Mouse (Mus musculus) adrenal gland, postnatal 4 days (tissue): ENCODE data around the gene Adam11. TPM values are rescaled to one million over a fixed set of nuclear protein-coding genes. Genes with fewer than 3 reads are reported as not detected.

Experiments used
- DNase-seq, 2 experiments: peaks; one replicate each; pipeline ENCODE4 v3.0.0; 2021 to 2022; ENCODE audit warnings: low spot score in 2 of 2, mixed read lengths in 2 of 2
- total RNA-seq, 2 experiments: library from RNA; stranded (reverse); gene quantifications; 2 replicates each; pipeline ENCODE4 v1.2.3; 2021

Gene Adam11
- total RNA-seq, 2 experiments from 2014 or later = 17.4 to 17.6 TPM

DNA sequence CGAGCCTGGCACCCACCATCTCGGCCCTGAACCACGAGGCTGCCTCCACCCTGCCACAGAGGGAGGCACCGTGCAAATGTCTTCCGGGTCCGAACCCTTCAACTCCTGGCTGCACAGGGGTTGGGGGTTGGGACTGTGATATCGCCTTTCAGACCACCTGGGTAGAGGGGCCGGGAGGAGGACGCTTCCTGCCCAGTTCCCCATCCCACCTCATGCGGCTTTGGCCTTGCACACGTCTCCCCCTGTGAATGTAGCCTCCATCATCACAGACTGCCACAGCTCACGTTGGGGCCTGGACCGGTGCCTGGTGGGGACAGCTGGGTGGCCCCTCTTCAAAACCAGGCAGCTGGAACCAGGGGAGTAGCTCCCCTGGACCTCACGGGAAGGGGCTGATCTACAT lies 16.9 kb downstream of the Adam11 start:
- no peak for DNase-seq

DNA sequence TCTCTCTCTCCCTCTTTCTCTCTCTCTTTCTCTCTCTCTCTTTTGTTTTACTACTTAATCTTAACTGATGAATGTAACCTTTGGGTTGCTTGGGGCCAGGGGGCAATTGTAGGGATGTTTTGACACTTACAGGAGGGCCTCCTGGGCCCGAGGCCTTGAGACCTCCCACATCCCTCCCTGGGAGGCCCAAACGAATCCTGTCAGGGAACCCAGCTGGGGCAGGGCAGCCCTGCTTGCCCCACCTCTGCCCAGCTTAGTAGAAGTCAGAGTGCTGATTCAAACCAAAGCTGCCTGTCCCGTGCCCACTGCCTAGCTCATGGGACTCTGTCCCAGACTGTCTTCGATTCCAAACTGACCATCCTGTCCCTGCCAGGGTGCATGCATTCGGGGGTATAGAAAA lies 17.4 kb downstream of the Adam11 start:
- DNase-seq = no peak

DNA sequence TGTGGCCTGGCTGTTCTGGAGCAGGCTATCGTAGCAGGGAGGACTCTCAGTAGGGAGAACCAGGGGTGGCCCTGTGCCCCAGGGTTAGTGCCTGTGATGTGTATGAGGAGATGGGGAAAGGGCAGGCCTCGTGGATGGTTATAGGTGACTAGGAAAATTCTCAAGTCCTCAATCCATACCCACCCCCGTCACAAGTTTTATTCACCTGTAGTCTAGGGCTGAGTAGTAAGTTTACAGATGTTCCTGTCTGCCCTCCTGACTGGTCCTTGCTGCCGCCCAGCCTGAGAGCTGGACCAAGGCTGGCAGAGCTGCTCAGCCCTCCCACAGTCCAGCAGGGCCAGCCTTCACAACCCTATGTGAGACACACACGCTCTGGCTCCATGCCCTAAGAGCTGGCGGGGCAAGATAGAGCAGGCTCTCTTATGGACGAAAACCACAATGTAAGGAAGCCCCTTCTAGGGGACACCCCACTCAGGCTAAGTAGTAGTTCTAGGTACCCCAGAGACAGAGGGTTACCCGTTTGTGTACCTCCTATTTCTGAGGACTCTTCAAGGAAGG lies 17.9 kb downstream of the Adam11 start:
- no peak for DNase-seq

GRCm38 (mm10) chr11:102779824-102780223 lies 18.6 kb downstream of the Adam11 start:
- no peak for DNase-seq

DNA sequence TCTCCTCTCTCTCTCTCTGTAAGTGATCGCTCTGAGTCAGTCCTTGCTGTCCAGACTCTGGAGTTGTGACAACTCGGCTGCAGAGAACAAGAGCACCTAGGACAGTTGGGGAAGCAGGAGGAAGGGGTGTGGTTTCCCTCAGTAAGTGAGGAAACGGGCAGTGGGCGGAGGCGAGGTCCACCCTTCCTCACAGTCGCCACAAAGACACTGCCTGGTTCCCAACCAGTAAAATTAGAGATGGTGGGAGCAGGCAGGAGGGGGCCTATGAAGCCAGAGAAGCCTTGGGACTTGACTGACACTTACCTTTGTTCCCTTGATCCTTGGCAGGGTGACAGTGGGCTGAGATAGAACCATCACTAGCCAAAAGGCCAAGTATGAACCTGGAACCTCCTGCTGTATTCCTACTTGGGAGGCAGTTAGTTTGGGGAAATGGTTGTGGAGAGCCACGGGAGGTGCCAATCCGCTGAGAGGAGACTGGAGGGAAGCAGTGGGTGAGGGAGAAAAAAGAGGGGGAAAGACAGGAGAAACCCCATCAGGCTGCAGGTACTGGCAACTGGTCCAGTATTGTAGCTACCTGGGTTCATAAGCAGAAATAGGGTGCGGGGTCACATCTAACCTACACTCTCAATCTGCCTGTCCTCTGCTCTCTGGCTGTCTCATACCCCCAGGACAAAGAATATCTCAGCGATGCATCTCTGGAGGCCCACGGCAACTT lies 19.2 kb downstream of the Adam11 start:
- DNase-seq = no peak

DNA sequence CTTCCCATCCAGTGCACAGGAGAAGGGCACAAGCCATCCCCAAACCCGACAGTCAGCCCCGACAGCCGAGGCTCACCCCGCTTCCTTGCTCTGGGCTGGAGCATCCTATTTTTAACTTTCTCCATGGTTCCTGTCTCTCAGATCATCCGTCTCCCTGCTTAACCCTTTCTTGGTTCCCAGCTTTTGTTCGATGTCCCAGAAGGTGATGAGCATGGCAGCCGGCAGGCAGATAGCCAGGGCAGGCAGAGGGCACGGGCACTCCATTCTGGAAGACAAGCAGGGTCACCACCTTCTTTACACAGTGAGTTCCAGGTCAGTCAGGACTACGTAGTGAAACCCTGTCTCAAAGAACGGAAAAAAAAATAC lies 19.7 kb downstream of the Adam11 start:
- DNase-seq = no peak

GRCm38 (mm10) chr11:102781523-102781922 lies 20.3 kb downstream of the Adam11 start:
- no peak for DNase-seq

- no peak for DNase-seq
These were observed 22.2 kb downstream of the Adam11 start for GRCm38 (mm10) chr11:102783443-102783842.

DNA sequence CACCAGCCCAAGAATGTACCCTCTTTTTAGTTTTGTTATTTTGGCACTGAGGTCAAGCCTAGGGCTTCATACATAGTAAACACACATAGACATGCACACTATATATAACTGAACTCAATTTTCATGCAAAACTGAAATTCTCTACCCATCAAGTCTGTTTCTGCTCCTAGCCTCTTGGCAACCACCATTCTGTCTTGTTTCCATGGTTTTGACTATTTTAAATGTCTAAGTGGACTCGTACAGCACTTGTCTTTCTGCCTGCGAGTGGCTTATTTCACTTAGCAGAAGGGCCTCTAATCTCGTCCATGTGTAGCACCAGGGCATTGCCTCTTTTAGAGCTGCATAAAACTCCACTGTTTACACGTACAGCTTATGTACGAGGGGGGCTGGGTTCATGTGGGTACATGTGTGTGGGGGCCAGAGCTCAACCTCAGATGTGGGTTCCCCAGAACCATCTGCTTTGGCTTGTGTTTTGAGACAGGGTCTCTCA lies 26.5 kb downstream of the Adam11 start:
- DNase-seq = no peak

- no peak for DNase-seq
These were observed 30.6 kb downstream of the Adam11 start for GRCm38 (mm10) chr11:102791682-102792445.

DNA sequence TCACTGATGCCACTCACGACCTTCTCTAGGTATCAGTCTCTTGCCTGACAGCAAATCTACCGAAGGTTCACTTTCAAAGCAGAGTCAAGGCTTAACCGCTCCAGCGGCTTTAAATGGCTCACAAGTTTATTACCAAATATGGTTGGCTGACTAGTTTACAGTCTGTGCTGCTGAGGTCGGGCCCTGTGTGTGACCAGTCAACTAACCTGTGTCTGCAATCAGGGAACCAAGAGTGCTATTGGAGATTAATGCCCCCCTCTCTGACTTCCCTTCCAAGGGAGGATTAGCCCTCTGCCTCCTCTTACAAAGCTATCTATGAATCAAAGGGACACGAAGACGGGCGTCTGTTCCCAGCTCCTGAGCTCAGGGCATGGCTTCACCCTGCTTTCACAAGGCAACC lies 32.9 kb downstream of the Adam11 start:
- no peak for DNase-seq

DNA sequence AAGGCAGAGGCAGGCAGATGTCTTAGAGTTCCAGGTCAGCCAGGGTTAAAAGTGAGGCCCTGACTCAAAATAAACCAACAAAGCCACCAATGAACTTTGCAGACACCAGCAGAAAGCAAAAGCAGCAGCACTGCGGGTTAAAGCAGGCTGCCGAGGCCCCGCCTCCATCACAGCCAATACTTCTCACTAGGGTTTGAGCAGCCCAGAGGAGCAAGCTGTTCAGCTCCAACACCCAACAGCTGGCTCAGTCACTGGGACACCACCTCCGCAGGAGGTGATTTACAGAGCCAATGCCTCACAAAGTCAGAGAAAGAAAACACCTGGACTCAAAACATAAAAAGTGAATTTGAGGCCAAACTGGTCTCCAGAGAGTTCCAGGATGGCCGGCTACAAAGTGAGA lies 42.2 kb downstream of the Adam11 start:
- DNase-seq = no peak

GRCm38 (mm10) chr11:102808246-102808645 lies 47.0 kb downstream of the Adam11 start:
- DNase-seq = no peak

DNA sequence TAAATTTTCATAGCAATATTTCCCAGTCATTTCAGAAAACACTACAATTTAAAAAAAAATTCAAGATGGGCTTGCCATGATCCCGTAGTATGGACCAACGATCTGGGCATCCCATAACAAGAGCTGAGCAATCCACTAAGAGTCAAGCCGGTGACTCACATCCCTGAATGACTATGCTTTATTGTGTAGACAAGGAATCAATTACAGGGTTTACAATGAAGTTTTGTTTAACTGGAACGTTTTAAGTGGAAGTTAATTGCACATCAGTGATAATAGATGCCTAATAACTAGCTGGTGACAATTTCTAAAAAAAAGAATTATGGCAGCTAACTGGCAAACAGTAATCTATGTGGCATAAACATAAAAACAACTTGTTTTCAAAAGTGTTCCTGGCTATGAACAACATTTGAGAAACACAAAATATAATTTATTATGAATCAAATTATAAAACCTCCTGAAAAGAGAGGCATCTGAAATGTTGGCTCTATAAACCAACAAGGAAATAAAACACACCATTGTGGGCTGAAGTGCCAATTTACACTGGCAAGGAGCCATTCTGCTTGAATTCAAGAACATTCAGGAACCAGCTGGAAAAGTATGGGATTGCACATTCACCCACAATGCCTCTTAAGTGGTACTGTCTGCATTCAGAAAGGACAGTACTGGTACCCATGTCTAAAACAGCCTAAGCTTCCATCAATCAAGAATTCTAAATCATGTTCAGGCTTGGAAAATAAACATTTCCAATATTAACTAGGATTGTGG lies 49.7 kb downstream of the Adam11 start:
- no peak for DNase-seq

GRCm38 (mm10) chr11:102814881-102815280 lies 53.6 kb downstream of the Adam11 start:
- no peak for DNase-seq

DNA sequence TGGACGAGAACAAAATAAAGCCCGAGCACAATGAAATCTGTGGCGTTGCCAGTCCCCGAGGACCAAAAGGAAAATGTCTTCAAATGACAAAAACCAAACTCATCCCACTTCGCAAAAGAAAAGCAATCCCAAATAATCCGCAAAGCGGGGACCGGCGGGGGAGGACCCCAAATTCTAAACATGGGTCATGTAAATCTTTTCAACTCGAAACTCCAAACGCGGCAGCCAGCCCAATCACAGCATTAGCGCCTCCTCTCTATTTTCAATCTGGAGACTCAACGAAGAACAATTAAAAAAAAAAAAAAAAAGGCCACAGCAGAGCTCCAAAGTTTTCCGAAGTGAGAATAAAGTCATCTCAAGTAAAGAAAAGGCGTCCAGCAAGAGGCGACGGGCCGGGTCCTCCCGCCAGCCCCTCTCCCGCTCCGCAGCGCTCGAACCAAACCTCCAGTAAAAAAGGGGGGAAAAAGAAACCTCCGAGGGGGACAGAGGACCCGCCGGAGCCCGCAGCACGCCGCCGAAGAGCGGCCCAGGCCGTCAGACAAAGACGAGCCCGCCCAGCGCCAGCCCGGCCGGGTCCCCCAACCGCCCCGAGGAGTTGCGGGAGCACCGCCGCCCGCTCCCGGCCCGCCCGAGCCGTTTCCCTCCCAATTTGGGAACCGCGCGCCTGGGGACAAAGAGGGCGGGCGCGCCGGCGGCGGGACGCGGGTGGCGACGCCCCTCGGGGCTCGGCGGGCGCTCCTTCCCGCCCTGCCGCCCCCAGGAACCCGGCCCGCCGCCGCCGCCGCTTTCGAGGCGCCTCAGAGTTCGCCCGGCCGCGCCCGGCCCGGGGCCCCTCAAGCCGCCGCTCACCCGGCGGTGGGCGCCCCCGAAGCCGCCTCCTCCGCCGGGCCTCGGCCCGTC lies 57.1 kb downstream of the Adam11 start:
- peak; percentile 13 to 18 for DNase-seq

- DNase-seq = peak; percentile 41 to 48
These were observed 58.0 kb downstream of the Adam11 start, which contains the start of gene Gjc1 for GRCm38 (mm10) chr11:102819021-102819782. Gene Gjc1, minus strand, starts transcription at chr11:102819700.

DNA sequence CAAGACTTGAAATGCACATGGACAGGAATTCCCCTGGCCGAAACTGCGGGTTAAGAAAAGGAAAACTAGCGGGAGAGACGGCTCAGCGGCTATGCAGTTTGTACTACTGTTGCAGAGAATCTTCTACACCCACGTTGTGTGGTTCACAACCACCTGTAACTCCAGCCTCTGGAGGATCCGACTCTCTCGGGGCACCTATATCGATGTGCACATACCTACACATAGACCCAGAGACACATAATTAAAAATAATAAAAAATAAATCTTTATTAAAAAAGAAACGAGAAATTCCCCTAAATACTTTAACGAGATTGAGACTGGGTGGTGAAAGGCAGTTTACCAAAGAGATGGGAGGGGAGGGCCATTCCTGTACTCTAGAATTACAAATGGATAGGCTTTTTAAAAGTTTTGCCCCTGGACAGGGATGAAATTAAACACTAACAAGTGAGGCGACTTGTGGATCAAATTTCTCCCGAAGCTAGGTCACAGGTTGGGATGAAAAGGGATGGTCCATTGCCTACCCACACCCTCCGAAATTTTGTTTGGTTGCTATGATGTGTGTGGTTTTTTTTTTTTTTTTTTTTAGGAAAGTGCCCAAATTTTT lies 58.6 kb downstream of the Adam11 start:
- no peak for DNase-seq

DNA sequence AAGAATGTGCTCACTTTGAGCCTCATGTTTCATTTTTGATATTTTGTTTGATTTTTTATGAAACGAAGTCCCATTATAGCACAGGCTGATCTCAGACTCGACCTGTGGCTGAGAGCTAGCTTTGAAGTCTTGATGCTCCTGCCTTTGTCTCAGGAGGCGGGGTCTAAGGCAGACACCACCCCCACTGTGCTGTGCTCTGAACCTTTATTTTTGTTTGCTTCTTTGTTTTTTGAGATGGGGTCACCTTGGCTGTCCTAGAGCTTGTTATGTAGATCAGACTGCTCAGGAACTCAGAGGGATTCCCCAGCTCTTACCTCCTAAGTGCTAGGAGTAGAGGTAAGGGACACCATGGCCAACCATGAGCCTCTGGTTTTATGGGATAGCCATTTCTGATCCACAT lies 59.2 kb downstream of the Adam11 start:
- no peak for DNase-seq
